Mouse (Mus musculus) erythroblast, embryonic 14.5 days (primary cell): Measurements from ENCODE around the gene Pla2g15.

ENCODE experiments used
- GATA1 ChIP-seq: IDR thresholded peaks from 2 replicates; pipeline ENCODE4 v1.6.1; 2012; ENCODE audit warnings: low read length, inconsistent platforms, mixed read lengths
- TAL1 ChIP-seq: IDR thresholded peaks from 3 replicates; pipeline ENCODE4 v1.6.1; 2012; ENCODE audit warnings: low read length, inconsistent platforms, mixed read lengths

DNA sequence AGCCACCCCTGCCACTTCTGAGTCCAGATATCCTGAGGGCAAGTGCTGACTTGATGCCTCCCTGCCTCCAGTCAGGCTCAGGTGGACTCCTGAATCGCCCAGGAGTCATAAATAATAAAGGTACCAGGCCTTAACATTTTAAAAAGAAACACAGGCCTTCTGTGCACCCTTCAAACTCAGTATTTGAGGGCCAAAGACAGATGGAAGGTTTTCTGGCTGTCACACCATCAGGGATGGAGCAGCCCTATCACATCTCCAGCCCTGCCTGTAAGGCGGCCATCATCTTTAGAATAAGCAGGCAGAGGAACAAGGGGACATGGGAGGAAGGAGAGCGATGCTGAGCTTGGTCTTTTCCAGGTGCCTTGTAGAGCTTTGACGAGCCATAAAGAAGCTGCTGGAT, 19.2 kb upstream of the Pla2g15 start:
- TF ChIP-seq TAL1 = no peak
- TF ChIP-seq GATA1 = no peak
